Mouse (Mus musculus): ENCODE measurements around the gene Schip1. TPM values are rescaled to one million over a fixed set of nuclear protein-coding genes. Genes with fewer than 3 reads are reported as not detected.

Gene Schip1
- total and polyA plus RNA-seq, 2 experiments from 2014 or later, result 114 to 192 TPM

DNA sequence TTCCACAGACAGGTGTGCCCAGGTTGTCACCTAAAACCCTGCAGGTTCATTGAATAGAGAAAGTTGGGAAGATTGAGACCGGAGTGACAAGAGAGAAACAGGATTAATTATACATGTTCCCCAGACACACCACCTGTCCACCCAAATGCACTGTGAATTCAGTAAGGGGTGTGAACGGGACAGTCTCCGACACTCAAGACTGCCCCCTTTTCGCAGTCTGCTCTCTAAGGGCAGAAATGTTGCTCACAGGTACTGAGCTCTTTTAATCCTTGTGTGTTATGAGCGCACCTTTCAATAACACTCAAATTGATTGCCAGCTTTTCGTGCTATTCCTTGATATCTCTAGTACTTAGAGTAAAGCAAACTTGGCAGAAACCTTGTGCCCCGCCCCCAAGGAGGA, 288.4 kb downstream of the Schip1 start:
- Histone ChIP-seq H3K27ac (ENCODE audit: low read depth, low read length) (no peak overlapping the region), H3K4me3 (ENCODE audit: low read depth, low read length) (no peak overlapping the region), H3K9ac (no peak overlapping the region), H3K9me3 (ENCODE audit: low read length) (0 out of 2 replicates have a peak, but pooled peaks cover 5% of the 10 kb centered on the region), H3K27me3 (ENCODE audit: insufficient read depth, low read length) (no peaks in the 10 kb centered on the region), H3K36me3 (ENCODE audit: insufficient read depth) (no peaks in the 10 kb centered on the region), H3K4me2 (ENCODE audit: low read depth) (no peak overlapping the region), H3K4me1 (ENCODE audit: insufficient read depth) (no peaks in the 10 kb centered on the region)
- peak; percentile 59 for ATAC-seq
- WGBS, result 73% methylated on average over 7 of the region's 7 CpGs
- DNase-seq, result peak; percentile 62
- no peak for TF ChIP-seq CTCF (IDR thresholded peaks at IDR 0.05; ENCODE audit: low read depth)

DNA sequence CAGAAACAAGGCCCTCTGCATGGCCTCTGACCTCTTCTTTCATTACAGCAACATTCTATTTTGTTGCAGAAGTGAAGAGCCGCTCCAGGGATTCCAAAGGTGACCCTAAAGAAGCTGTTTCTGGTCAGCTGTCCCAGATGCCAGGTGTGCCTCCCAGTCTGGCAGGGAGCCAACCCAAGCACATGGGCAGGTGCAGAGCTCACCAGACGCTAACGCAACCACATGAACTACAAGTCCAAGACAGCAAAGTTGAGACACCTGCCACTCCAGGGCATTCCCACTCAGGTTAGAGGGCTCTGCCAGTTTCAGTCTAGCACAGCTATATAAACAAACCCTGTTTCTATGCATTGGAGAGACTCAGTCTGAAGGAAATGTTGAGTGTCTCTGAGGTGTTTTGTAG, 288.9 kb downstream of the Schip1 start:
- Histone ChIP-seq H3K4me2 (ENCODE audit: low read depth) (no peak overlapping the region), H3K27ac (ENCODE audit: low read depth, low read length) (no peak overlapping the region), H3K9me3 (ENCODE audit: low read length) (0 out of 2 replicates have a peak, but pooled peaks cover 5% of the 10 kb centered on the region), H3K4me3 (ENCODE audit: low read depth, low read length) (no peak overlapping the region), H3K36me3 (ENCODE audit: insufficient read depth) (no peaks in the 10 kb centered on the region), H3K4me1 (ENCODE audit: insufficient read depth) (no peaks in the 10 kb centered on the region), H3K9ac (no peak overlapping the region), H3K27me3 (ENCODE audit: insufficient read depth, low read length) (no peaks in the 10 kb centered on the region)
- ATAC-seq (no peak), DNase-seq (no peak)
- TF ChIP-seq CTCF (IDR thresholded peaks at IDR 0.05; ENCODE audit: low read depth), result no peak
- WGBS, result 64% methylated on average over 3 of the region's 3 CpGs

DNA sequence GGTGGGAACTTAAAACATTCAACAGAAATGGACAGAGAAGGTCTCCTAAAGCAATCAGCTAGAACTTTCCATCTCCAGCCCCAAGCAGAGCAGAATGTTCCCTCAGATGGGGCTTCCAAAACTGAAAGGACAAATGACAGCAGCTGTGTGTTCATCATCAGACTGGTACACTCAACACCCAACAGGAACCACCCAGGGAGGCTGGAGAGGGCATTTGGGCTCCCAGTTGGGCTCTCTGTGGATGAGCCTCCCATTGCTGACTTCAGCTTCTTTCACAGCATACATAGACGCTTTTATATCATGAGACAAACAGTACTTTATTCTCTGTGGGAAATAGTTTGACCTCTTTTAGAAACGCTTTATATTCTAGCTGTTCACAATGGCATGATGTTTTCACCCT, 291.9 kb downstream of the Schip1 start:
- Histone ChIP-seq H3K9me3 (ENCODE audit: low read length) (0 out of 2 replicates have a peak, but pooled peaks cover 5% of the 10 kb centered on the region), H3K27me3 (ENCODE audit: insufficient read depth, low read length) (no peaks in the 10 kb centered on the region), H3K27ac (ENCODE audit: low read depth, low read length) (no peak overlapping the region), H3K9ac (no peak overlapping the region), H3K4me1 (ENCODE audit: insufficient read depth) (no peaks in the 10 kb centered on the region), H3K36me3 (ENCODE audit: insufficient read depth) (no peaks in the 10 kb centered on the region), H3K4me2 (ENCODE audit: low read depth) (no peak overlapping the region), H3K4me3 (ENCODE audit: low read depth, low read length) (no peak overlapping the region)
- WGBS, result 89% methylated on average over 2 of the region's 2 CpGs
- TF ChIP-seq CTCF (IDR thresholded peaks at IDR 0.05; ENCODE audit: low read depth), result no peak
- ATAC-seq (no peak), DNase-seq (no peak)

DNA sequence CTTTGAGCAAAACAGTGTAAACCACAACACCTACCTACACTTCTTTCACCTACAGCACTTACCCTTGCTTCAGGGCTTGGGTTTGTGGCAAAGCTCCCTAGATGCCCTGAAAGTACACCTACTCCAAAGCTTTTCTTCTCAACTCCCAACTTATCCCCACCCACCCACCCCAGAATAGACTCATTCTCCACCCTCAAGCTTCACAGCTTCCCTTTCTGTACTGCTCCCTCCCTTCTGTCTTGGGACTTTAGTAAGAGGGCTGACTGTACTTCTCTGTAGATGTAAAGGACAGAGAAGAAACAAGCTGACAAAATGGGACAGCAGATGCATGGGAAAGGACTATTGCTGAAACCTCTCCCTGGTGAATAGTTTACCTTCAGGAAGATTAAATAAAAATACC, 303.4 kb downstream of the Schip1 start:
- TF ChIP-seq CTCF (IDR thresholded peaks at IDR 0.05; ENCODE audit: low read depth), result no peak
- H3K27ac ChIP-seq (ENCODE audit: low read depth, low read length), result no peak overlapping the region
- no peaks in the 10 kb centered on the region for H3K4me1 ChIP-seq (ENCODE audit: insufficient read depth)
- no peak overlapping the region for H3K4me2 ChIP-seq (ENCODE audit: low read depth)
- H3K4me3 ChIP-seq (ENCODE audit: low read depth, low read length), result no peak overlapping the region
- no peaks in the 10 kb centered on the region for H3K27me3 ChIP-seq (ENCODE audit: insufficient read depth, low read length)
- ATAC-seq (no peak), DNase-seq (no peak)
- no peaks in the 10 kb centered on the region for H3K9me3 ChIP-seq (ENCODE audit: low read length)
- no peak overlapping the region for H3K9ac ChIP-seq
- no peaks in the 10 kb centered on the region for H3K36me3 ChIP-seq (ENCODE audit: insufficient read depth)

DNA sequence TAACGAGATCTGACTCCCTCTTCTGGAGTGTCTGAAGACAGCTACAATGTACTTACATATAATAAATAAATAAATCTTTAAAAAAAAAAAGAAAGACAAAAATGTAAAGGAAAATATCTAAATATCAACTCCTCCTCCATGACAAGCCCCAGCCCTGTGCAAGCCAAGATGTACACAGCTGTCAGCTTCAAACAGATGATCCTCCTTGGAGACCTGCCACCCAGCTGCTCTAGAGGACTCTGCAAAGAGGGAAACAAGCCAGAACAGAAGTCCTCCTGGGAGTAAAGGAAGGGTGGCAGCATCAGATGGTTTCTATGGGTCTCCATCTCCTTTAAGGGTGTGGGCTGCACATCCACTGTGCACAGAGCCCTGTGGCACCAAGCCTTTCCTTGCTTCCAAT, 308.3 kb downstream of the Schip1 start:
- Histone ChIP-seq H3K4me1 (ENCODE audit: insufficient read depth) (peaks cover 3% of the 10 kb centered on the region; the same call in 1 of the 2 replicates), H3K9ac (no peak overlapping the region), H3K36me3 (ENCODE audit: insufficient read depth) (no peaks in the 10 kb centered on the region), H3K27ac (ENCODE audit: low read depth, low read length) (no peak overlapping the region), H3K4me2 (ENCODE audit: low read depth) (no peak overlapping the region), H3K27me3 (ENCODE audit: insufficient read depth, low read length) (no peaks in the 10 kb centered on the region), H3K4me3 (ENCODE audit: low read depth, low read length) (no peak overlapping the region), H3K9me3 (ENCODE audit: low read length) (no peaks in the 10 kb centered on the region)
- TF ChIP-seq CTCF (IDR thresholded peaks at IDR 0.05; ENCODE audit: low read depth), result no peak
- no peak for DNase-seq
- WGBS, result no CpG with 5 or more reads among the region's 1 CpGs
- ATAC-seq, result 0 out of 2 replicates have a peak, but pooled peaks have one; percentile 34

DNA sequence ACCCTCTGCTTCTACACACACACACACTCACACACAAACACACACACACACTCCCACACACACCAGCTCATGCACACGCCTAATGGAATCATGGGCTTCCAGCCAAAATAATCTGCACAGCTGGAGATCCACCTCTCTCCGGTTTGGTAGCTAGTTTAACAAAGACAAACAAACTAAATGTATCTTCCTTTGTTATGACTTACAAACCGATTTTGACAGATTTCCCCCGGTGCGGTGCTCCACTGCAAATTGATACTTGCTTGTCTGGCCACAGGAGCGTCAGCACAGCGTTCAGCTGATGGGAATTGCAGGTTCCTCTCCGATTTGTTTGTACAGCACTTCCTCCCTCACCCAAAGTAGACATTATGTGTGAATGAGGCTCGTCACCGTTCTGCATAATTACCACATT, 310.5 kb downstream of the Schip1 start:
- H3K27ac ChIP-seq (ENCODE audit: low read depth, low read length), result no peak overlapping the region
- H3K4me1 ChIP-seq (ENCODE audit: insufficient read depth), result peaks cover 3% of the 10 kb centered on the region; the same call in 1 of the 2 replicates
- H3K36me3 ChIP-seq (ENCODE audit: insufficient read depth), result no peaks in the 10 kb centered on the region
- TF ChIP-seq CTCF (IDR thresholded peaks at IDR 0.05; ENCODE audit: low read depth), result no peak
- ATAC-seq (peak; percentile 60), DNase-seq (peak; percentile 27)
- H3K27me3 ChIP-seq (ENCODE audit: insufficient read depth, low read length), result no peaks in the 10 kb centered on the region
- H3K9ac ChIP-seq, result no peak overlapping the region
- no peak overlapping the region for H3K4me3 ChIP-seq (ENCODE audit: low read depth, low read length)
- peak overlapping the region; percentile 5; the same call in 1 of the 2 replicates for H3K4me2 ChIP-seq (ENCODE audit: low read depth)
- no peaks in the 10 kb centered on the region for H3K9me3 ChIP-seq (ENCODE audit: low read length)
- WGBS, result 30% methylated on average over 10 of the region's 10 CpGs

DNA sequence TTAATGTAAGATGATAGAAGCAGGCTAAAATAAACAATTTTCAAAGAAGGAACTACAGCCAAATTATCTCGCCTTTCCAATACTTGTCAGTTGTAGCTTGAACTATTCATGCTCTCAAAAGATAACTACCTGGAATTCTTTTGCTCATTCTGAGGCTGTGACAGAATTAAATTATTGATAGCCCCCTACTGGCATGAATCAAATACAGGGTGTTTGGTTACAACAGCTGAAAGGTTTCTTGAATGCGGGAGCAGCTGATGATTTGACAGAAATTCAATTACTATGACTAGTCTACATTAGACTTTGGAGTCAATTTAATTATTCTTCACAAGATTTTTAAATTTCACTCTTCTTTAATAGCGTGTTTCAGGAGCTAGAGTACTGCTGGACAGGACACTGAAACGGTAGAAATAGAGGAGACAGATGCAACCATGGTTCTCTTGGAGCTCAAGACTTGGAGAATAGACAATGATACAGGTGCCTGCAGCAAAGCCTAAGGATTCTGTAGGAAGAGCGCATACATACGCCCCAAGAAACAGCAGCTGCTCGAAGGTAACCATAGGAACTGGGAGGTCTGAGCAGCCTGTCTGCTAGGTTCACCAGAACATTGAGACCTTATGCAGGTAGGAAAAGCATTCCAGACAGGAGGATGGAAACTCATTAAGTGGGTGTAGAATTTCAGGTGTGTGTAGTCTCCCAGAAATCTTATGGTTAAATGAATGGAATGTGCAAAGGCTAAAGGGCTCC, 313.0 kb downstream of the Schip1 start:
- 67% methylated on average over 7 of the region's 7 CpGs for WGBS
- no peak overlapping the region for H3K4me3 ChIP-seq (ENCODE audit: low read depth, low read length)
- no peaks in the 10 kb centered on the region for H3K9me3 ChIP-seq (ENCODE audit: low read length)
- H3K27me3 ChIP-seq (ENCODE audit: insufficient read depth, low read length), result no peaks in the 10 kb centered on the region
- H3K4me1 ChIP-seq (ENCODE audit: insufficient read depth), result peaks cover 3% of the 10 kb centered on the region; the same call in 1 of the 2 replicates
- H3K36me3 ChIP-seq (ENCODE audit: insufficient read depth), result no peaks in the 10 kb centered on the region
- TF ChIP-seq CTCF (IDR thresholded peaks at IDR 0.05; ENCODE audit: low read depth), result peak; percentile 28; the same call in 1 of the 2 replicates
- no peak overlapping the region for H3K4me2 ChIP-seq (ENCODE audit: low read depth)
- DNase-seq (no peak), ATAC-seq (no peak; the same call in 1 of the 2 replicates)
- H3K27ac ChIP-seq (ENCODE audit: low read depth, low read length), result no peak overlapping the region
- no peak overlapping the region for H3K9ac ChIP-seq
